Mouse (Mus musculus) C2C12 (cell line): ENCODE results near the gene Gjb2. TPM values are rescaled to one million over a fixed set of nuclear protein-coding genes. Genes with fewer than 3 reads are reported as not detected.

Experiments
- H3K27me3 ChIP-seq: one replicate; pipeline ENCODE4 v1.6.1; 2011; ENCODE audit not compliant: control insufficient read depth, insufficient read depth, insufficient read length
- H3K36me3 ChIP-seq: one replicate; pipeline ENCODE4 v1.6.1; 2011; ENCODE audit not compliant: control insufficient read depth, insufficient read depth
- H3K4me3 ChIP-seq: one replicate; pipeline ENCODE4 v1.5.1; 2011; ENCODE audit warnings: mild to moderate bottlenecking, control low read depth; ENCODE audit not compliant: poor library complexity, insufficient read depth, severe bottlenecking
- H3K79me2 ChIP-seq: one replicate; pipeline ENCODE4 v1.6.1; 2011; ENCODE audit not compliant: control insufficient read depth, insufficient read depth
- H3K79me3 ChIP-seq: one replicate; pipeline ENCODE4 v1.6.1; 2011; ENCODE audit warnings: low read depth, control low read depth
- H3ac ChIP-seq: one replicate; pipeline ENCODE3; 2011; ENCODE audit warnings: low read depth; ENCODE audit not compliant: control insufficient read depth, insufficient read length
- CEBPB ChIP-seq: IDR thresholded peaks from one replicate; pipeline ENCODE4 v1.6.1; 2011; ENCODE audit warnings: low read depth, mild to moderate bottlenecking, control low read depth, moderate library complexity
- CTCF ChIP-seq: IDR thresholded peaks from one replicate; pipeline ENCODE4 v1.5.1; 2011; ENCODE audit not compliant: control insufficient read depth, insufficient read depth, insufficient read length
- FOSL1 ChIP-seq: IDR thresholded peaks from one replicate; pipeline ENCODE4 v1.8.0; 2011; ENCODE audit warnings: mild to moderate bottlenecking, low read length; ENCODE audit not compliant: poor library complexity, insufficient read depth, severe bottlenecking
- MAX ChIP-seq: IDR thresholded peaks from one replicate; pipeline ENCODE4 v1.6.1; 2011; ENCODE audit warnings: mild to moderate bottlenecking, control low read depth
- MYOD1 ChIP-seq: IDR thresholded peaks from one replicate; pipeline ENCODE4 v1.6.1; 2011; ENCODE audit warnings: low read depth; ENCODE audit not compliant: control insufficient read depth, insufficient read length
- MYOG ChIP-seq: IDR thresholded peaks from one replicate; pipeline ENCODE4 v1.6.1; 2011; ENCODE audit not compliant: control insufficient read depth, insufficient read length; ENCODE audit errors: extremely low read depth
- USF1 ChIP-seq: IDR thresholded peaks from one replicate; pipeline ENCODE4 v1.6.1; 2011; ENCODE audit warnings: low read depth, mild to moderate bottlenecking, control low read depth, moderate library complexity
- polyA plus RNA-seq: library from polyadenylated mRNA; unstranded; fragments of >200 nt; fragmentation: generic; extraction: Trizol; gene quantifications from one replicate; pipeline ENCODE4 v1.2.1, GENCODE M21; 2012; ENCODE audit warnings: missing spikeins

Gene Gjb2
- polyA plus RNA-seq, 1 experiment, result not detected

DNA sequence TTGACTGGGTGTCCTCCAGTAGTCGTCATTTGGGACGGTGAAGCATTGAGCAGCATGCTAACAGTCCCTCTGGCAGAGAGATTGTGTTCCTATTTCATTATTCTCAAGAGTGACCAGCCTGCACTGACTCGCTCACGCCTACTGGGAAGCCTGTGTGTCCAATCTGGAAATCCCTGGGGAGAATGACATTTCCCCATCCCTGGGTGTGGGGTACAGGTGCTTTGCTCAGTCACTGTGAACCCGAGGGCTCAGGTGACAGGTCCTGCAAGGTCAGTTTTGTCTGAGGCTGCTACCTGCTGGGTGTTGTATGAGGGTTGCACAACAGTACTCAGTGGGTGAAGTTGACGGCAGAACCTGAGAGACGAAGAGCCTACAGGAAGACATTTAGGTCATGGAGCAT is 17.8 kb upstream of the Gjb2 start:
- no peak overlapping the region for H3ac ChIP-seq
- H3K79me2 ChIP-seq, result no peaks in the 10 kb centered on the region
- H3K79me3 ChIP-seq, result no peaks in the 10 kb centered on the region
- TF ChIP-seq USF1, result no peak
- TF ChIP-seq CTCF, result no peak
- no peak for TF ChIP-seq MYOD1
- no peak for TF ChIP-seq MYOG
- no peak for TF ChIP-seq FOSL1
- no peak for TF ChIP-seq MAX
- TF ChIP-seq CEBPB, result no peak
- H3K4me3 ChIP-seq, result no peak overlapping the region
- peaks cover 4% of the 10 kb centered on the region for H3K27me3 ChIP-seq
- no peaks in the 10 kb centered on the region for H3K36me3 ChIP-seq

DNA sequence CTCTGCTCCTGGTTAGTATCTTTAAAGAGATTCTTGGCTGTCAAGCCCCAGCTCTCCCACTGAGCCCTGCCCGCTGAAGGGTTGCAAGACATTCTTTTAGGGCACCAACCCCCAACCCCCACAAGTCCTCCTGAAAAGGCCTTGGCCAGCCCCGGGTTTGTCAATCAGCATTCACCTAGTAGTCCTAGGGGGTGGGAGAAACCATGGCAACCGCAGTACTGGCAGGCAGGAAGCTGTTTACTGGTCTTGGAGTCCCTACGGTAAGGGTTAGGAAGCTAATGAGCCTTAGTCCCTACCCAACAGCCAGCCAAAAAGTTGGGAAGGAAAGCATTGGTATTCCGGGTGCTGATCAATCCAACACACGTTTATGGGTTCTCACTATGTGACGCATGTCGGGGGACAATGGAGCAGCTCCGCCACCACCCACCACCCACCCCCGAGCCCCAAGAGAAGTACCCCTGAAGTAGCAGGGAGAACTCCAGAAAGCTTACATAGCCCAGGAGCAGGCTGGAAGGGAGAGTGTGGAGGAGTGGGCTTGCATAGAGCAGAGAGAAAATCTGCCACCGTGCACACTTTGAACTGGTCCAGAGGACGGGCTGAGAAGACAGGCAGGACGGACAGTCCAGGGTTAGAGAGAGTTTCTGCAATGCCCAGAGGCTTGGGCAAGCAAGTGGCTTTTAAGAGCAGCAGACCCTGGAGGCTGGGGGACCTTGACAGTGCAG is 11.5 kb upstream of the Gjb2 start, which contains the start of gene Gm4491:
Gene Gm4491, minus strand, starts transcription at position 61 of the 722 bp plus-strand sequence.
- H3K27me3 ChIP-seq, result peaks cover 11% of the 10 kb centered on the region
- no peaks in the 10 kb centered on the region for H3K79me3 ChIP-seq
- H3K36me3 ChIP-seq, result no peaks in the 10 kb centered on the region
- no peak for TF ChIP-seq FOSL1
- no peak within 1 kb of the TSS for H3ac ChIP-seq
- H3K4me3 ChIP-seq, result no peak within 1 kb of the TSS
- no peaks in the 10 kb centered on the region for H3K79me2 ChIP-seq

- H3K36me3 ChIP-seq, result no peaks in the 10 kb centered on the region
- H3K79me2 ChIP-seq, result no peaks in the 10 kb centered on the region
- no peaks in the 10 kb centered on the region for H3K79me3 ChIP-seq
- H3K4me3 ChIP-seq, result no peak overlapping the region
- TF ChIP-seq MYOG (no peak), USF1 (no peak), MYOD1 (no peak), CTCF (no peak), MAX (no peak), FOSL1 (no peak), CEBPB (no peak)
- H3K27me3 ChIP-seq, result peaks cover 33% of the 10 kb centered on the region
- H3ac ChIP-seq, result no peak overlapping the region
Measured at GRCm38 (mm10) chr14:57109194-57109593, 4.7 kb upstream of the Gjb2 start.

GRCm38 (mm10) chr14:57107916-57108315 is 3.4 kb upstream of the Gjb2 start:
- TF ChIP-seq MYOG (no peak), CEBPB (no peak), MYOD1 (no peak), USF1 (no peak), CTCF (no peak), FOSL1 (no peak), MAX (no peak)
- no peaks in the 10 kb centered on the region for H3K79me3 ChIP-seq
- H3K4me3 ChIP-seq, result no peak overlapping the region
- no peak overlapping the region for H3ac ChIP-seq
- peaks cover 41% of the 10 kb centered on the region for H3K27me3 ChIP-seq
- no peaks in the 10 kb centered on the region for H3K79me2 ChIP-seq
- no peaks in the 10 kb centered on the region for H3K36me3 ChIP-seq

DNA sequence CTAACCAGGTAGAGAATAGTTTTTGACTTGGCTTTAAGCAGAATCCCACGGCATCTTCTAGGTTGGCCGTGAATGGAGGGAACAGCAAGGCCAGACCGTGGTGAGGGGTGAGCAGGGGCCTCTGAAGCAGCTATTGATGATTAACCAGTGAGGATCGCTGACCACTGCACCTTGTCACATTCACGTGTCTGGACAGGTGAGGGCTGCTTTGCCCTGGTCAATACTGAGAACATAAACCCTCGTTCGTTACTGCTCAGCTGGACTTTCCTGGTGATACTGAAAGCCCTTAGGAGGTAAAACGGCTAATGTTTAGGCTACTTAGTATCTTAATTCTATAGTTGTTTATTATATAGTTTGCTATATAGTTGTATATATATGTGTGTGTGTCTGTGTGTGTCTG is 2.6 kb upstream of the Gjb2 start:
- no peaks in the 10 kb centered on the region for H3K79me2 ChIP-seq
- TF ChIP-seq CEBPB (no peak), MYOG (no peak), FOSL1 (no peak), MYOD1 (no peak), CTCF (no peak), MAX (no peak), USF1 (no peak)
- H3ac ChIP-seq, result no peak overlapping the region
- H3K79me3 ChIP-seq, result no peaks in the 10 kb centered on the region
- peaks cover 44% of the 10 kb centered on the region for H3K27me3 ChIP-seq
- no peaks in the 10 kb centered on the region for H3K36me3 ChIP-seq
- H3K4me3 ChIP-seq, result no peak overlapping the region

DNA sequence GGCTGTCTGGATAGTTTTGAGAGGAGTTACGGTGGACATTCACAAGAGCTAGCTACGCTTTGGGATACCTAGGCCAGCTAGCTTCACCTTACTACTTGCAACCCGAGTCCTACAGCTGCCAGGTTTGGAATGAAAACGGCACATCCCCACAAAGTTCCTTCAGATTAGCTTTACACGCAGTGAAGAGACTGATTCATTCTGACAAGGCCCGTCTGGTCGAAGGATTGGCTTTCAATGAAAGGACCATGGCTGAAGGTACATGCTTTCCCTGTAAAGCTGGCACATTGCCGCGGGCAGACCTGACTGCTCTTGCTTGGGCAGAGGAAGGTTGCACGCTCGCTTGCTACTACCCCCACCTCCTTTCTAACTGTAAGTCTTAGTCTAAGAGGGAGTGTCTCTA is 1.2 kb upstream of the Gjb2 start:
- H3K4me3 ChIP-seq, result no peak overlapping the region
- TF ChIP-seq MAX (no peak), USF1 (no peak), MYOD1 (no peak)

More for the DNA sequence above, 1.2 kb upstream of the Gjb2 start:
- H3K79me2 ChIP-seq, result no peaks in the 10 kb centered on the region
- peaks cover 47% of the 10 kb centered on the region for H3K27me3 ChIP-seq
- no peaks in the 10 kb centered on the region for H3K36me3 ChIP-seq
- H3K79me3 ChIP-seq, result no peaks in the 10 kb centered on the region
- no peak overlapping the region for H3ac ChIP-seq
